Mouse (Mus musculus) heart, adult 2 months (tissue): Measurements from ENCODE around the gene Mybbp1a.

ENCODE experiments used
- CTCF ChIP-seq: fragments of 200-600 bp; IDR thresholded peaks from 2 replicates; pipeline ENCODE4 v1.8.1; 2022; ENCODE audit warnings: antibody characterized with exemption, mild to moderate bottlenecking, moderate library complexity
- POLR2A ChIP-seq: fragments of 200-500 bp; IDR thresholded peaks from 2 replicates; pipeline ENCODE4 v1.6.1; 2011; ENCODE audit warnings: mild to moderate bottlenecking, low read depth, low read length, control low read depth; ENCODE audit not compliant: insufficient read depth

DNA sequence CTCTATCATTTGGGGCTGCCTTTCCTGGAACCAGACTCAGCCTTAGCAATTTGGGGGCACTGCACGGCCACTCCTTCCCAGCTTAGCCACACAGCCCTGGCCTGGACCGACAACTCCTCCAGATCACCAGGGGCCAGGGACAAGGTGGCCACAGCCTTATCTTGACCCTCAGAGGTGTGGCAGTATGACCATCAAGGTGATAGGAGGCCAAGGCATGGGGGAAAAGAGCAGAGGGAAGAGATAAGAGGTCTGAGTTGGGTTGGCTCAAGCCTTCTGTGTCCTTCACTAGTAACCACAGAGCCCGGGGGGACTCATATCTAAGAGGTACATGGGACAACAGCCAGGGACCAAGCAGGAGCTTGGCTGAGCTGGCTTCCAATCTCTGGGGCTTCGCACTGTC is 40.8 kb downstream of the Mybbp1a start:
- TF ChIP-seq POLR2A (no peak), CTCF (no peak)
